Mouse (Mus musculus): ENCODE measurements around the gene Mospd1.

The Mospd1 gene

DNA sequence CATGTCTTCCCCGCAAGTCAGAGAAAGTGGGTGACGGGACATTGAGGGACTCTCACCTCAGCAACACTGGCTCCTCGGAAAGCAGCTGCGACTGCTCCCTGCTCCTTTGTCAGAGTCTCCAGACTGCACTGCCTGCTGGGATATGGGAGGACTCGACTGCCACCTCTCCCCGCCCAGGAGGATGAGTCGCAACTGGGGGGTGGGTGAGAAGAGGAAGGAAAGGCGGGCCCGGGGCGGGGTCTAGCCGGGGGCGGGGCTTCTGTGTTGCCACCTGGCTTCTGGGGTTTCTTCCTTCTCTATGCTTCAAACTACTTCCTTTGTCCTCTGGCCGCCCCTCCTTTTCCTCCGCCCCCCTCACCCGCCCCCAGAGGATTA lies at the start of gene Mospd1:
Gene Mospd1, minus strand, starts transcription at position 137 of the 375 bp plus-strand sequence.
- in situ Hi-C loops (cut with MboI, MseI) = no loop called here

DNA sequence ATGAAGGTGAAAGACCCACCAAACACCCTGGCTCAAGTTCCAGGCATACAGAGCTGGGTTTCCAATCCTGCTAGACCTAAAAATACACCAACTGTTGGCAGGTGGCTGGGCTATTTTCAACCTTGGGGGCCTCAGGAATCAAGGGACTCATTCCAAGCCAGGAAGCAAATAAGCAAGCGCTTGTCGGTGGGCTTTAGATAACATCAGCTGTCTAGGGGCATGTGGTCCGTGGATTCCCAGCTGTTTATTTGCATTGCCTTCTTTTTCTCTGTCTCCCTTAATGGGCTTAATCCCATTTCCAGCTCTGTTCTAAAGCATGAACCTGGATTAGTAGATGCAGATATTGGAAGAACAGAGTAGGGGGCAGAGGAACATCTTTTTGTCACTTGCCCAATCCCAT lies 16.1 kb upstream of the Mospd1 start:
- in situ Hi-C loops (cut with MboI, MseI) = no loop called here

DNA sequence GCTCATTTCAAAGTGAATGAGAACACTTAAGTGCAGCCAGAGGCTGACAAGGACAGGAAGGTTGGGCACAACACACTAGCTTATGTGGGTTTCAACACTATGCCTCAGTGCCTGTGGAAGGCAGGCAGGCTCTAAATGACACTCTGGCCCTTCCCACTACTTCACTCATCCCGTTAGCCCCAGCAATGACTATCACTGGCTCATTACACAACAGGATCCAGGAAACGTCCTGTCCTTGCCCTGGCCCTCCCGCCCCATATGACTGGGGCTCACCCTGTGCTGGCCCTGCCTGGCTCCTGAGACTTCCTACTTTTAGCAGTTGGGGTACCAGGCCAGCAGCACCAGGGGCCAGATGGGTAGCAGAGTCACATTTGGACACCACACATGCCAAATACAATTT lies 12.8 kb upstream of the Mospd1 start:
- in situ Hi-C loops (cut with MboI, MseI) = no loop called here

DNA sequence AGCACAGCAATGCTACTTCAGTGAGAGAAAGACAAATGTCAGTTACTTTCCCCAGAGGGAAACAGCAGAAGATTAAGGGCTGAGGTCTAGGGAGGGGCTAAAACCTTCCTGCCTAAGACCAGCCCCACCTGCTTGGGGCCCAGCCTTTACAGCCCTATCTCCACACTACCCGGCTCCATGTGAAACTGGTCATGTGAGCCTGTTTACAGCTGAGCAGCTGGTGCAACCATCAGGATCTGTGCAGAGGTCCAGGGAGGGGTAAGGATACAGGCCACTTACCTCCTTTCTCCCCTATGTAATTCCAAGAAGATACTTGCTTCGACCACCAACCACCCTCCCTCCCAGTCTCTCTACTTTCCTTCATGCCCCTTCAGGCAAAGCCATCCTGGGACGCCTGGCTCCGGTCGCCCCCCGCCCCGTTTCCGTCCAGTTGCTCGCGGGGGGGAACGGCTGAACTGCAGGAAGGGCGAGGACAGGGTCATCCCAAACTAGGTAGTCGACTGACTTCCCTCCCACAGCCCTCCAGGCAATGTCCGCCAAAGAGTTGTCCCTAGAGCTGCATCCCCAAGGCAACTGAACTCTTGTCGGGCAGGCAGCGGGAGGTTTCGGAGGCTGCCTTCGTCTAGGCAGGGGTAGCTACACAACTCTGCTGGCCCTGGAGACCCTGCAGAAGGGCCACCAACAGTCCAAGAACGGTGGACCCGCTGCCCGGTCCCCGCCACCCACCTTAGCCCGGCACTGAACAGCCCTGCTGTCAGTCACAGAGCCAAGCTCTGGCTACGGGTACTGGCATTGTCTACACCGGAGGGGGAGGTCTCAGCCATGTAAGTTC lies 552 bp downstream of the Mospd1 start:
- in situ Hi-C loops (cut with MboI, MseI) = no loop called here

DNA sequence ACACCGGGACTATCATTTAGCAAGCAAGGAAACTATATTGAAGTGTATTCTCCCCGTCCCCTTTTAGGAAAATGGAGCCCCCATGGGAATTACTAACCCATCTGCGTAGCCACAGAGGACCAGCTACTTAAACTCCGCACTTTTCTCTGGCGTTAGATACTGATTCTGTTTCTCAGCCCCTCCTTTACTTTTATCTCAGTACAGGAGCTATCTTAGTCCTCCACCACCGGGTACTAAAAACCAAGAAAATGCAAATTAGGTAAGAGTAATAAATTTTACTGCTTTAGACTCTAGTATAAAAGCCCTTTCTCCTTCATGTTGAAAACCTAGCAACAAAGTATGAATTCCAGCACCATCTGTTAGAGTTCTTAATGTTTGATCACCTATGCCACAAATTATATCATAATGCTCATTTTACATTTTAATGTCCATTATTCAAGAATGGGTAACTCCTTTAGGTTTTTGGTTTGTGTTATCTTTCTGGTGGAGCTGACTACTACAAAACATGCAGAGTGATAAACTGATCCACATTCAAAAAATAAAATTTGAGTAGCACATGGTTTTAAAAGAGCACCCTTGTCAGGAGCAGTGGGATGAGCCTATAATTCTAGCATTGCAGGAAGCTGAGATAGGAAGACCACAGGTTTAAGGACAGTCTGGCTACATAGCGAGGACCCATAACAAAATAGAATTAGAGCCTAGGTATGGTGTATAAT lies 5.5 kb downstream of the Mospd1 start:
- in situ Hi-C loops (cut with MboI, MseI) = no loop called here

DNA sequence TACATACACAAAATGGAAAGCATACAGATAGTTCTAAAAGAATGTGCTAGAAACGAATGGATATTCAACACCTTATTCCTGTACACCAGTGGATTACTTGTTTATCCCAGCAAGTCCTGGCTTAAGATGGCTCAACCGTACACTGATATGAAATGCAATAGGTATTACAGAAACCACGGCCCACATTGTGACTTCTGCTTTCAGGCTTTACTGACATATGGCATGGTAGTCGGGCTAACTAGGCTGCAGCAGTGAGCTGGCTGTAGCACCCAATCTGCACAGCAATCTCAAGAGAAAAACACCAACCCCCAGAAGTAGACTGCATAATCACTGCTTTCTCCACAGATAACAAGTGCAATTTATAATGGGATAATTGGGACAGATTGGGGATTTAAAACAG lies 21.9 kb downstream of the Mospd1 start:
- in situ Hi-C loops (cut with MboI, MseI) = no loop called here

DNA sequence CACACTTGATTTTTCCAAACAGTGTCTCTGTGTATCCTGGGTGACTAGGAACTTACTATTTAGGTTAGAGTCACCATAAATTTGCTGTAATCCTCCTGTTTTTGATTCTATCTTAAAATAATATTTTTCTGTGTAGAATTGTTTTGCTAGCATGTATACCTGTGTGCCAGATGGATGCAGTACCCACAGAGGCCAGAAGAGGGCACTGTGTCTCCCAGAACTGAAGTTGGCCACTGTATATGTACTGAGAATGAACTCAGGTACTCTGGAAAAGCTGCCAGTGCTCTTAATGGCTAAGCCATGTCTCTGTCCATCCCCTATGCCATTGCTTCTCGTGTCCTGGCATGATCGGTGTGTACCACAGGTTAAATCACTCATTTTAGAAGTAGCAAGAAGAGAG lies 28.8 kb downstream of the Mospd1 start:
- in situ Hi-C loops (cut with MboI, MseI) = no loop called here

DNA sequence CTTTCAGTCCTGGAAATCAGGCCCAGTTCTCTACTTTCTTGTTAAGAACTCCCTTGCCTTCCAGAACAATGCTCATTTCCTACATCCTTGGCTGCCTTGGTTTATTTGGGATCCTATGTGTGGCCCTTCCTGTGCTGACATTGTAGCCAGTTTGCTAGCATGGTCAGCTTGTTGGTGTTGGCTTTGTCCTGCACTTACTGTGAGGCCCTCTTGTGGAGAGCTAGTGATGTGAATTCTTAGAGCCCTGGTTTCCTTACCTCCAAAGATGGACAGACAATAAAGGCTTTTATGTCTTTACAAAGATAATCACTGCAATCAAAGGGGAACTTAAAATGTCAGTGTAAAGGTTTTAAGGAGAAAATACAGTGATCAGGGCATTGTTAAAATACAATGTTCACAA lies 32.9 kb downstream of the Mospd1 start:
- in situ Hi-C loops (cut with MboI, MseI) = no loop called here

DNA sequence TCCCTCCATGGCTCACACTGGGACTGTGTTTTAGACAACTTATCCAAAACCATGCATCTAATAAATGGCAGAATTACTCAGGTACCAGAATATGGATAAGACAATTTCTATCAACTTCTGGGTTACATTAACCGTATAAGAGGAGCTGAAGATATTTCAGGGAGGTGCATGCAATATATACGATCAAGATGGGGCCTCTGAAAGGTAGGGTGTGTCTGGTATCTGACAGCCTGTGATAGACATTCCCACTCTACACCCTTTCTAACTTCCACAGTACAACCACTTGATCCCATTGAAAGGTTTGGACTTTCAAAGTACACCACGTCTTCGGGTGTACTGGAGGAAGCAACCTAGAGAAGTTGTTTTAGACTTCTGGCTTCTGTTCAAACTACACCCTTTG lies 39.9 kb downstream of the Mospd1 start:
- in situ Hi-C loops (cut with MboI, MseI) = no loop called here

DNA sequence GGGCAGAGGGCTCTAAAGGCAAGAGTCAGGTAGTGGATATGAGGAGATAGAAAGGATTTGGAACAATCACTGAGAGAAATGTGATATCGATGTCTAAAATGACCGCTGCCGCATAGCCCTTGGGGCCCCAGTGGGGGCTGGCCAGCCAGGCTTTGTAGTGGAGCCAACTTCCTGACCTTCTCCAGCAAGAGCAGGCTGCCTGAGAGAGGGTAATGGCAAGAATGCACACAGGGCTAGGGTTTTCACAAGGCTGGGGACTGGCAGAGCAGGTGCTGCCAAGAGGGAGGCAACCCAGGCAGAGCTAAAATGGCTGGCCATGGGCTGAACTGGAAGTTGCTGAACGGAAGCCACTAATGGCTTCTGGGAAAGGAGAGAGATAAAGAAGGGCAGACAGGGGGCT lies 49.2 kb downstream of the Mospd1 start:
- in situ Hi-C loops (cut with MboI, MseI) = no loop called here

DNA sequence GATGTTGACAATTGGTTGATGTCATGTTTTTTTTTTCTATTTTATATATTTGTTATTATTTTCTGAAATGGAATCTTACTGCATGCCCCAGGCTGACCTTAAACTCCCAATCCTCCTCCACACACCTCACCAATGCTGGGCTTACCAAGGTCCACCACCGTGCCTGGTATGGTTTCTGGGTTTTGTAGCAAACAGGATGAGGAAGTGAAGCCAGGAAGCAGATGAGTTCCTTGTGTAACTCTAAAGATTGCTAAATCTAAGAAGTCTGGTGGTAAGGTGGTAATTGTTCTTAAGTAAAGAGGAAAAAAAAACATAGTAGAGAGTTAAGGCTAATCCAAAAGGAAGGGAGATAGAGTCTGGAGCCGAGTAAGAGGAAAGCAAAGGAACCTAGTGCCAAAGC lies 49.7 kb downstream of the Mospd1 start:
- in situ Hi-C loops (cut with MboI, MseI) = no loop called here
